ENCODE assay signal across 8 mouse cellular contexts in the genomic region with DNA sequence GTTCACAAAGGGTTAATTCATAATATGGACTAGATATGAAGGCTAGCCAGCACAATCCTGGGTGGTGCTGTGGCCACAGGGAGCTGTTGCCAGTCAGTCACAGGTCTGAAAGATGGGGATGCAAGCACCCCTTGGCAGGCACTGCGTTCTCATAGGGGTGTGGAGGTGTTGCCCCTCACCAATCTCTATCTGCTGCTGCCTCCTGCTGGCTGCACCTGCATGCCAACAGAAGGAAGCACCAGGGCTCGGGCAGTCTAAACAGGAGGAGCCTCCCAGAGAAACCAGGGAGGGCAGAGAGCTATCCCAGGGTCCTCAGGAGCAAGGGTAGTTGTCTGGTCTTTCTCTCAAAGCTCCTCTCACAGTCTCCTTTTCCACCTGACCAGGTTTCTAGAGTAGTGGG. TPM values are rescaled to one million over a fixed set of nuclear protein-coding genes. Genes with fewer than 3 reads are reported as not detected.
A peak's percentile ranks its signal among the peaks of the same experiment; 100 is the strongest.
DNase-seq lines count a peak whose midpoint lies in the region; ATAC-seq and TF ChIP-seq lines count a peak whose summit lies in the region.
"Had no signal": no experiment of that assay in that cellular context is flagged by ENCODE, and none has a peak within 500 bp of the region (broad histone marks: within the 10 kb centered on the region; RNA-seq: fewer than 3 reads in every experiment).

No protein-coding gene starts in this region.

- H3K27ac ChIP-seq in hindbrain, postnatal 0 days = no peak overlapping the region
- no peak overlapping the region for H3K27ac ChIP-seq in hindbrain, embryonic 12.5 days
- no peak overlapping the region for H3K27ac ChIP-seq in testis, adult 2 months (ENCODE audit: control insufficient read depth, insufficient read depth, low read depth, low read length)
- H3K27ac ChIP-seq: neural tube, embryonic 13.5 days had no signal

- ATAC-seq in hindbrain, postnatal 0 days = no peak
- ATAC-seq in hindbrain, embryonic 12.5 days (ENCODE audit: low FRiP score) = no peak
- no peak for ATAC-seq in megakaryocyte, adult 5-6 weeks (ENCODE audit: poor library complexity, severe bottlenecking)

- H3K9ac ChIP-seq in hindbrain, postnatal 0 days (replicated peaks; ENCODE audit: low read length) = no peak overlapping the region
- H3K9ac ChIP-seq in hindbrain, embryonic 12.5 days = no peak overlapping the region
- H3K9ac ChIP-seq: neural tube, embryonic 13.5 days had no signal

- 40% methylated on average over 2 of the region's 2 CpGs for WGBS in hindbrain, postnatal 0 days
- WGBS in hindbrain, embryonic 12.5 days = 38% methylated on average over 2 of the region's 2 CpGs

- no peaks in the 10 kb centered on the region for H3K27me3 ChIP-seq in hindbrain, postnatal 0 days (ENCODE audit: insufficient read depth, low read length)
- no peaks in the 10 kb centered on the region for H3K27me3 ChIP-seq in hindbrain, embryonic 12.5 days
- H3K27me3 ChIP-seq in testis, adult 2 months (ENCODE audit: control insufficient read depth, insufficient read depth, low read length) = no peaks in the 10 kb centered on the region
- H3K27me3 ChIP-seq: neural tube, embryonic 13.5 days had no signal

- H3K4me1 ChIP-seq in hindbrain, postnatal 0 days (ENCODE audit: insufficient read depth, low read length) = no peaks in the 10 kb centered on the region
- H3K4me1 ChIP-seq in hindbrain, embryonic 12.5 days = no peaks in the 10 kb centered on the region
- H3K4me1 ChIP-seq in testis, adult 2 months (ENCODE audit: control insufficient read depth, insufficient read depth, low read length) = no peaks in the 10 kb centered on the region
- H3K4me1 ChIP-seq: neural tube, embryonic 13.5 days had no signal

- H3K4me3 ChIP-seq in hindbrain, postnatal 0 days (ENCODE audit: low read length) = no peak overlapping the region
- H3K4me3 ChIP-seq in hindbrain, embryonic 12.5 days = no peak overlapping the region
- no peak overlapping the region for H3K4me3 ChIP-seq in testis, adult 2 months (ENCODE audit: control insufficient read depth, low read depth, low read length)
- H3K4me3 ChIP-seq: neural tube, embryonic 13.5 days had no signal

- DNase-seq in hindbrain, postnatal 0 days (ENCODE audit: low spot score) = peak; percentile 32
- no peak for DNase-seq in testis, postnatal 14 days (ENCODE audit: low spot score)
- DNase-seq in embryo, embryonic 9.5 days (ENCODE audit: extremely low spot score) = peak; percentile 31
- DNase-seq in thymus, postnatal 25 days = peak; percentile 25

- TF ChIP-seq POLR2A in testis, adult 2 months (IDR thresholded peaks at IDR 0.05; ENCODE audit: control insufficient read depth, low read depth, low read length) = no peak

- H3K36me3 ChIP-seq in hindbrain, postnatal 0 days (ENCODE audit: insufficient read depth, low read length) = no peaks in the 10 kb centered on the region; the same call in 1 of the 2 replicates
- peaks cover 13% of the 10 kb centered on the region for H3K36me3 ChIP-seq in hindbrain, embryonic 12.5 days
- H3K36me3 ChIP-seq in testis, adult 2 months (ENCODE audit: control insufficient read depth, insufficient read depth, low read length) = no peaks in the 10 kb centered on the region

- H3K4me2 ChIP-seq in hindbrain, postnatal 0 days (ENCODE audit: low read depth, low read length) = no peak overlapping the region
- no peak overlapping the region for H3K4me2 ChIP-seq in hindbrain, embryonic 12.5 days (replicated peaks)
- H3K4me2 ChIP-seq: neural tube, embryonic 13.5 days had no signal

- H3K9me3 ChIP-seq in hindbrain, postnatal 0 days (ENCODE audit: low read length) = no peaks in the 10 kb centered on the region
- H3K9me3 ChIP-seq in hindbrain, embryonic 12.5 days (replicated peaks) = no peaks in the 10 kb centered on the region
- H3K9me3 ChIP-seq: neural tube, embryonic 13.5 days had no signal

- TF ChIP-seq CTCF in hindbrain, postnatal 0 days (IDR thresholded peaks at IDR 0.05; ENCODE audit: low read depth) = peak; percentile 54
- TF ChIP-seq CTCF in testis, adult 2 months (IDR thresholded peaks at IDR 0.05; ENCODE audit: control insufficient read depth, insufficient read depth, insufficient replicate concordance, low read depth, low read length) = peak; percentile 17; the same call in 1 of the 2 replicates

RNA-seq across cellular contexts. Expression of gene Slc39a9, which starts 58.7 kb away (rescaled TPM):
- total RNA-seq in hindbrain, postnatal 0 days (2014; rRNA removed) = 19.4 and 33.1 TPM in 2 replicates
- polyA plus RNA-seq in hindbrain, postnatal 0 days (2015; fragmentation: Nextera tagmentation; extraction: Ambion mirVana) = 17.7 and 17.8 TPM in 2 replicates
- polyA plus RNA-seq in hindbrain, embryonic 12.5 days (2016; fragmentation: Nextera tagmentation; extraction: Ambion mirVana) = 29.0 and 30.1 TPM in 2 replicates
- 10.7 and 12.0 TPM in 2 replicates for polyA plus RNA-seq in testis, adult 2 months (2012; rRNA removed)
- total RNA-seq in megakaryocyte, adult 5-6 weeks (2015) = 24.3 and 24.5 TPM in 2 replicates
- total RNA-seq in megakaryocyte, adult 5-6 weeks (2017) = 12.3 and 14.5 TPM in 2 replicates

RNA-seq across cellular contexts. Expression of gene Erh, which starts 59.2 kb away (rescaled TPM):
- total RNA-seq in hindbrain, postnatal 0 days (2014; rRNA removed) = 62.1 and 95.6 TPM in 2 replicates
- 278 and 295 TPM in 2 replicates for polyA plus RNA-seq in hindbrain, postnatal 0 days (2015; fragmentation: Nextera tagmentation; extraction: Ambion mirVana)
- polyA plus RNA-seq in hindbrain, embryonic 12.5 days (2016; fragmentation: Nextera tagmentation; extraction: Ambion mirVana) = 259 and 299 TPM in 2 replicates
- polyA plus RNA-seq in testis, adult 2 months (2012; rRNA removed) = 73.9 and 101 TPM in 2 replicates
- total RNA-seq in megakaryocyte, adult 5-6 weeks (2015) = 33.8 and 57.1 TPM in 2 replicates
- 25.1 and 30.3 TPM in 2 replicates for total RNA-seq in megakaryocyte, adult 5-6 weeks (2017)
